Mouse (Mus musculus) kidney, postnatal 10 days (tissue): ENCODE measurements around the gene 1700029F12Rik.
"Not testable (repeated sequence)": the region's sequence is repeated elsewhere in the genome, so short reads cannot be mapped to it uniquely, and the experiment has no call there.

ENCODE experiments used
- DNase-seq: peaks from one replicate; pipeline ENCODE4 v3.0.0; 2021; ENCODE audit warnings: mixed read lengths

Gene 1700029F12Rik

GRCm38 (mm10) chr13:97034262-97034661 is at the start of gene 1700029F12Rik:
Gene 1700029F12Rik, minus strand, starts transcription at chr13:97034362.
- DNase-seq = no peak

- DNase-seq = no peak
Observed at GRCm38 (mm10) chr13:97082432-97082831, 48.3 kb upstream of the 1700029F12Rik start.

GRCm38 (mm10) chr13:97080615-97081014 is 46.5 kb upstream of the 1700029F12Rik start:
- no peak for DNase-seq

GRCm38 (mm10) chr13:97080201-97080600 is 46.0 kb upstream of the 1700029F12Rik start:
- no peak for DNase-seq

- DNase-seq = no peak
Observed at GRCm38 (mm10) chr13:97077556-97077955, 43.4 kb upstream of the 1700029F12Rik start.

GRCm38 (mm10) chr13:97073497-97073896 is 39.3 kb upstream of the 1700029F12Rik start:
- DNase-seq = no peak

GRCm38 (mm10) chr13:97071626-97072241 is 37.6 kb upstream of the 1700029F12Rik start:
- DNase-seq = peak; percentile 29

- peak; percentile 16 for DNase-seq
Observed at GRCm38 (mm10) chr13:97070931-97071625, 36.9 kb upstream of the 1700029F12Rik start.

GRCm38 (mm10) chr13:97068151-97068550 is 34.0 kb upstream of the 1700029F12Rik start:
- no peak for DNase-seq

- DNase-seq = no peak
Observed at GRCm38 (mm10) chr13:97067691-97068090, 33.5 kb upstream of the 1700029F12Rik start.

GRCm38 (mm10) chr13:97066649-97067550 is 32.7 kb upstream of the 1700029F12Rik start, which contains the start of gene Fam169a:
Gene Fam169a, plus strand, starts transcription at chr13:97067286.
- DNase-seq = no peak

- not testable (repeated sequence) for DNase-seq
Observed at GRCm38 (mm10) chr13:97064844-97065621, 30.9 kb upstream of the 1700029F12Rik start.

GRCm38 (mm10) chr13:97064413-97064812 is 30.3 kb upstream of the 1700029F12Rik start:
- DNase-seq = no peak

GRCm38 (mm10) chr13:97063431-97063830 is 29.3 kb upstream of the 1700029F12Rik start:
- DNase-seq = no peak

- no peak for DNase-seq
Observed at GRCm38 (mm10) chr13:97062151-97062550, 28.0 kb upstream of the 1700029F12Rik start.

GRCm38 (mm10) chr13:97060331-97060730 is 26.2 kb upstream of the 1700029F12Rik start:
- DNase-seq = no peak

- no peak for DNase-seq
Observed at GRCm38 (mm10) chr13:97059746-97060145, 25.6 kb upstream of the 1700029F12Rik start.

GRCm38 (mm10) chr13:97057817-97058216 is 23.7 kb upstream of the 1700029F12Rik start:
- DNase-seq = no peak

- DNase-seq = peak; percentile 23
Observed at GRCm38 (mm10) chr13:97053844-97054243, 19.7 kb upstream of the 1700029F12Rik start.

- peak; percentile 80 for DNase-seq
Observed at GRCm38 (mm10) chr13:97052667-97053066, 18.5 kb upstream of the 1700029F12Rik start.

- no peak for DNase-seq
Observed at GRCm38 (mm10) chr13:97051158-97051557, 17.0 kb upstream of the 1700029F12Rik start.

GRCm38 (mm10) chr13:97030075-97030474 is 4.1 kb downstream of the 1700029F12Rik start:
- no peak for DNase-seq
